Mouse (Mus musculus) adrenal gland, adult (tissue): ENCODE measurements around the gene Tdrd1.

ENCODE experiments used
- DNase-seq, 2 experiments: peaks; one replicate each; pipeline ENCODE4 v3.0.0; 2022 to 2023; ENCODE audit warnings: low spot score in 1 of 2; ENCODE audit not compliant: inconsistent age in 2 of 2

The Tdrd1 gene

DNA sequence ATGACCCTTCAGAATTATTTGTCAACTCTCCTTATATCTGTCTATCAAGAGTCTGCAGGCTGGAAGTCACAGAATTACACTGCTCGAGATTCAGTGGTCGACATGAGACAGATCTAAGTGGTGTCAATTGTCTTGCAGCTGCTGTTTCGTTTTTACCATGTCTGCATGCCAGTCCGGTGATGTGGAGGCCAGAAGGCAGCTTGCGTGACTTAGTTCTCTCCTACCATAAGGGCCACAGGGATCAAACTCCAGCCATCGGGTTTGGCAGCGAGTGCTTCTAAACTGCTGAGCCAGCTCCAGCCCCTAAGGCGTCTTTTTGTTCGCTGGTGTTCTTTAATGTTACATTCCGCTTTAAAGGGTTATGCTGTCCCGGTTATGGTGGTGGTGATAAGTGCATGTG, 2.3 kb downstream of the Tdrd1 start:
- DNase-seq, result no peak

DNA sequence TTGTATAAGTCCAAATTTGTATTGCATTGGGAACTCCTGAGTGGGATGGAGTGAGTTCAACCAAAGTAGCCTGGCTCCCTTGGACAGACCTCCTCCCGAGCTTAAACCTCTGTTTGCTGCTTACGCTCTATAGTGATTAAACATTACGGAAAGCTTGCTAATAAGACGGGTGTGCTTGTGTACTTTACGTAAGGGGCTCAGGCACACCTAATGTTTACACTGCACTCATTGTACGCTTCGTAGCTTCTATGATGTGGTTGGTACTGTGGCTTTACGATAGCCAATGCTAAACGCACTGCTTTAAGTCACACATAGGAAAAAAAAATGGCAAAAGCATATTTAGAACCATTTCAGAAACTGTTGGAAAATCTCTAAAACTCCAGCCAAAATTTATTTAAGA, 3.3 kb downstream of the Tdrd1 start:
- DNase-seq, result no peak

DNA sequence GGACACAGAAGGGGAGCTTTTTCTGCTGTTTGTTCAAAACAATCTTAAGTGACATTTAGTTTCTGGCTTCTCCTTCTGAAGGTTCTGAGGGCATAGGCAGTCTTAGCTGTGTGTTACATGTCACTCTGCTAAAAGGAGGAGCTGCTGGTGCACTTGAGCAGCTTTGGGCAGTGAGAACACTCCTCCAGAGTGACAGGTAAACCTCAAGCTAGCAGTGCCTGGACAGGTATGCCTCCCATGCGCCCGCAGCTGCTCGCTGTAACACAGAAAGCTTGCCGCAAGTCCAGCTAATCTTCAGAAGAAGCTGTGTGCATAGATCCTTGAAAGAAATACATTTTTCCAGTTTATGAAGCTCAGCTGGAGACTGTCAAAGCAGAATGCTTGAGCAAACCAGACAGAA, 4.2 kb downstream of the Tdrd1 start:
- no peak for DNase-seq

DNA sequence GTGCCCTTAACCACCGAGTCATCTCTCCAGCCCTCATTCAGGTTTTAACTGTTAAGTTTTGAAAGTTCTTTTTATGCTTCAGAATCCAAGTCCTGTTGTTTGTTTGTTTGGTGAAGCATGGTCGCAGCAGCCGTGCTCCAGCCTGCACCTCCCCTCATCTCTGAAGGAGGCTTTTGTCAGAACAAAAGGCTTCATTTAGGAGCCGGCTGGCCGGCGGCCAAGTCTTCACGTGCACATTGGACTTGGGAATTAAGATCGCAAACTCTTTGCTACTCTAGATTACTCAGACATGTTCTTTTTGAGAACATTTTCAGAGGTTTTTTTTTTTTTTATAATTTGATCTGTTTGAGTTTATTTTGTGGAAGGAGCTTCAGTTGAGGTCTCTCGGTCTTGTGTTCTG, 9.3 kb downstream of the Tdrd1 start:
- DNase-seq, result no peak

DNA sequence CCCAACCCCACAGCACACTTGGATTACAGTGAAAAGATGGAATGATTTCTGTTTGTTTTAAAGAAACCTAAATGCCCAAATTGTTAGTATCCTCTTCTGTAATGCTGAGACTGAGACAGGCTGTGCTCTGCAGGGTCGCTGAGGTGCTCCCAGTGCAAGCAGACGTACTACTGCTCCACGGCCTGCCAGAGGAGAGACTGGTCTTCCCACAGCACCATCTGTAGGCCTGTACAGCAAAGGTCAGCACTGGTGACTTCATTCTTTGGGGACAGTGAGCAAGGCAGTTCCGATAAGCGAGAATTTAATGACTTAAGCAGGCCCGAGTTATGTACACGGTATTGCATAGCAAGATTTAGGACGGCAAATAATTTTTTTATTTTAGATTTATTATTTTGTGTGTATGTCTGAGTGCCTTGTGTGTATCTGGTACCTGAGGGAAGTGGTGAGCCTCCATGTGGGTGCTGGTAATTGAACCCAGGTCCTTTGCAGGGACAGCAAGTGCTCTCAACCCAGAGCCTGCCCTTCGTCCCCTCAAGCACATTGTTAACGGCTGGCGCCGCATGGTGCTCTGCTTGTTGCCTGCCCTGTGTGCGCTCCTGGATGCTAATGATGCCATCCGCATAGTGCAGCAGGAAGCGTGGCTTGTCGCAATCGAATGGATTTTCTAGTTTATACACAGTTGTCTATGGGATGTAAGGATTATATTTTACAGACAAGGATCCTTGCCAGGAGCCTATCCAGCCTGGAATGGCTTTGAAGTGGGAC, 13.1 kb downstream of the Tdrd1 start:
- DNase-seq, result peak in 1 of 2 experiments; percentile 9

DNA sequence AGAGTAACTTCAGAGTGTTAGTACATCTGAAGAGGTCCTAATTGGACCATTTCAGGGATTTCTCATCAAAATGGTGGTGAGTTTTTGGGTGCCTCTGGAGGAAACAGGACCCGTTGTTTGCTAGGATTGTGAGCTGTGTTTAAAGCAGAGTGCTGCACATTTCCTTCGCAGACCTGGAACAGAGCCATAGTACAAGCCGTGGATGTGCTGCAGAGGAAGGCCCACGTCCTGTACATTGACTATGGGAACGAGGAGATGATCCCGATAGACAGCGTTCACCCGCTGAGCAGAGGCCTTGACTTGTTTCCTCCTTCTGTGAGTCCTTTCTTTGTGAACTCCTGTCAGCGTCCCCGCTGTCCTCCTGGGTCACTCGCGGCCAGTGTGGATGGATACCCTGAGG, 17.0 kb downstream of the Tdrd1 start:
- no peak for DNase-seq

DNA sequence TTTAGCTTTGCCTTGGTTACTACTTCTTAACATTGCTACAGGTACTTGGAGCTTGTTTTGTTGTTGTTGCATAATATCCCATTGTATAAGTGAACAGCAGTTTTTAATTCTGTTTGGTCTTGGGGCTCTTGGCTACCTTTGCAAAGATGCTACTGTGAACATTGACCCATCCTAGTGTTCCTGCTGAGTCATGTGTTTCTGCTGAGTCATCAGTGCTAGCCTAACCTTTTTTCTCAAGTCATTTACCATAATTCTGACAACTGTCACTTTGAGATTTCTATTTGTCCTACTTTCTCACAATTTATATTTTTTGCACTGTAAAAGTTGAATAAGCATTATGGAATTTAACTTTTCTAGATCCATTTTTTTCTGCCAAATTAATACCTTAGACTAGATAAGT, 26.6 kb downstream of the Tdrd1 start:
- no peak for DNase-seq

DNA sequence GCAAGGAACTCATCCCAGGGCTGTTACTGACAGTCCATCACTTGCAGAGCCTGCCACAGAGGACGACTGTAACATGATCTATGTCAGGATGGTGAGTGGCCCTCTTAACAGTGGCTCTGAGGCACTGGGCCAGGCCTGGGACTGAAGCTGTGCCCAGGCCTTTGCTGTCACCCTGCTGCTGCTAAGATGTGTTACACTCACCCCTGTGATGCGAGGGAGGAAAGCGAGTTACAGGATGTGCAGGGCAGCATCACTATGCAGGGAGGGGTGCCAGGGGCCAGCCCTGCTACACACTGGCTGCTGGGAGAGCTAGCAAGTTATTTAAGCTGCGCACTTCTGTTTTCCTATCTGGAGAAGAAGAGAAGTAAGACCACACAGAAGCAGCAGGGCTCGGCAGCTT, 30.4 kb downstream of the Tdrd1 start:
- no peak for DNase-seq

DNA sequence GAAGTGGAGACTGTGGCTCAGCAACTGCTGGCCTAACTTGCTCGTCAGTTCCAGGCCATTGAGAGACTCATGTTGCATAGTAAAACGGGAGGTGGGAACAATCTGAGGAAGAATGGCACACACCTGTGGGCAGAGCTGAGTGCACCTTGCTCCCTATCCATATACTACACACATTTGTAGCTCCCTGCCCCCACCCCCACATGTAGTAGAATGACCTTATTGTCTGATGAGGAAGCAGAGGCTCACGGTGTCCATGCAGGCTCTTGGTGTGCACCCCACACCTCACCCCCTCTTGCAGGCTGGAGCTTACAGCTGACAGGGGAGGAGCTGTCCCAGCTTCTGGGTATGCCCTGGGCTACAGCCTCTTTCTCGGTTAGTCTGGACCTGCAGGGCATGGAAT, 41.7 kb downstream of the Tdrd1 start:
- DNase-seq, result no peak

DNA sequence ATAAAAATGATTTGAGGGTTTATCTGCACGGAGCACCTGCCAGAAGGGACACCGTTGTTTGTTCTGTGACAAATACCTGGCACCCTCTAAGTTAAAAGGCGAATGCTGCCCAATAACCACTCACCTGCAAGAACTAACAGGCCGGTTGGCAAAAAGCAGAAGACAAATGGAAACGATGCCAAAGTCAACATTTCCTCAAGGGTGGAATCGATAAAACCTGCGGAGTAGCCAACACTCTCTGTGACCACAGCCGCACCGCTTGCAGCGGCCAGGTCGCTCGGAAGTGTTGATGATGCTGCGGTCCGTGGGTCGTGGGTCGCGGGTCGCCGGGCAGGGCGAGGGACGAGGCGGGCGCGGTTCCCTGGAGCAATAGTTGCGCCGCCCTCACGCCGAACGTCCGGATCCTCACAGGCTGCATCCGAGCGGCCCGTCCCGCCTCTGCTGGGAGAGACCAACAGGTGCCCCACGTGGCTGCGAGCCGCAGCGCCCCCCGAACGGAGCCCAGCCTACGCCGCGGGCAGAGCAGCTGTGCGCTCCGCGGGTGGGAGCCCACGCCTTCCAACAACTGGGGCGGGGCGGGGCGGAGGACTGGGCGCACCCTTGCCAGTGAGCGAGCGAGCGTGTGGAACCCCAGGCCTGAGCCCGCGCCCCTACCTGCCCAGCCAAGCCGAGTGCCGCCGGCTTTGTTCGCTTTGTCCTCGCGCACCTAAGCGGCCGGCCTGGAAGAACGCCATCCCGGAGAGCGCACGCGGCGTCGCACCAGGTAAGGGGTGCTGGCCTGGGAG, 48.0 kb downstream of the Tdrd1 start, which contains the start of gene Vwa2:
Gene Vwa2, plus strand, starts transcription at position 434 of the 785 bp plus-strand sequence.
- DNase-seq, result peak in 1 of 2 experiments; percentile 38

DNA sequence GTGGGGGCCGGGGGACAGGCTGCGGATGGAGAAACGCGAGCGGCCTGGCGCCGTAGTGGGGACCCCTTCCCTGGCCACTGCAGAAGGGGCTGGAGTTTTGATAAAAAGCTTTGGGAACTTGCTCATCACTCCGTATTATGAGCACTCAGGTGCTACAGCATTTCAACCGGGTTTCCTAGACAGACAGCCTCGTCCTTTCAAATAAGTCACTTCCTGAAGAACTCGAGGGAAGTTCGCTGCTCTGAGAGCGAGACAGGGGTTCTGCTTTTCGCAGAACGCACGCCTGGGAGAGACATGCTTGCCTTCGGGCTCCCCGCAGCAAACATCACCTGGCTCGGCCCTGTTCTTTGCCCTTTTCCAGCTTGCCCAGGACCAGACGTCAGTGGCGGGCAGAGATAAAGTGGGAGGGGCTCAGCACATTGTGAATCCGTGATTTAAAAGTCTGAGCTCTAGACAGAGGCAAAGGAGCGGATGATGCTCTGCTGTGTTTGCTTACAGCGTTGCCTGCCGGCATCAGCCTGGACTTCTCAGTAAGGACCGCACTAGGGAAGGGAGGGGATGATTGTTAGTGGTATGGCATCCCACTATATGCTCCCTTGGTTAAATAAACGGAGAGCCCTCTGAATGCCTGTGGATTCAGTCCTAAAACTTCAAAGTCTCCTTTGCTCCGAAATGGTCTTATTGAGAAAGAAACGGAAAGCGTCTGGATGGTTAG, 48.7 kb downstream of the Tdrd1 start:
- no peak for DNase-seq

DNA sequence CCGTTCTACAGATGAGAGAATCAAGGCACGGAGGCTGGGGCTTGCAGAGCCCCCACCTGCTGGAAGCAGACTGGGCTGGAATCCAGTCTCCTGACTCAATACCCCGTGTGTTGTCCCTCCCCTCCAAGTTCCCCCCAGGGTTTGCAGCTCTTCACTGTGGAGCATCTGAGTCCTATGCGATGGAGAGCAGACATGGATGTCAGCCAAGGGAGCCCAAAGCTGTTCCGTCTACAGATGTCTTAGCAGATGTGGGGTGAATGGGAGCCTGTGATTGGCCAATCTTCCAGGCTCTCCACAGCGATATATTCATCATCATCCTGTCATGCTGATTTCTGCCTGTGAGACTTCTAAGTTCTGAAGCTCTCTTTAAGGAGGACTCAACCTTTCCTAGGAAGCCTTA, 51.4 kb downstream of the Tdrd1 start:
- no peak for DNase-seq

DNA sequence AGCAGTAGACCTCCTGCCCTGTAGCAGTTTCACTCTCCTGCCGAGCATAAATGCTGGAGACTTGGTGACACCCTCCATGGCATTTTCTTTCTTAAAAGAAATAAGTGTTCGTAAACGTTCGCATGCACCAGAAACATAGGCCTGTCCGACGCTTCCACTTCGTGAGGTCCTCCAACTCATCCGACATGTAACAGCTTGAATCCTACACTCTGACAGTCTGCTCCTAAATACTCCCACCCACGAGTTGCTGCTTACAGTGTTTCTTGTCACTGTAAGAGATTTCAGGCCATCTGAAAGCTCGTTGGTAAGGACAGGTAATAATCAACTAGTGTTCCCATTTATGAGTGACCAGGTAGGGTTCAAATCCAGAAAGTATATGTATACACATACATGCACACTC, 61.9 kb downstream of the Tdrd1 start:
- no peak for DNase-seq

DNA sequence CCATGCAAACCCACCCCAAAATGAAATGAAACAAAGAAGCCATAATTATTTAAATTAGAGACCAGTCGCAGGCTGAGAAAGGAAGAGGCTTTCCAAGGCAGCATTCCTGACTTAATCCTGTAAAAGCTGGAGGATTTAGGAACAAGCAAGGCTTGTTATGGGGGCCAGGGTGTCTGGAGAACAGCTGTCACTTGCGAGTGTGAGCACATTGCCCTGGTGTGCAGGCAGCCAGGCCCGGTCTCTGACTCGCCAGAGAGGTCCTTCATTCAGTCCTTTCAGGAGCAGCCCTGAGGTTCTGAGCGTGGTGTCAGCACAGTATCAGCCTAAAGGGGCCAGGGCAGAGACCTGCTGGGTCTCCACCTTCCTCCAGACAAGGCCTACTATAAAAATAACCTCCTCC, 62.6 kb downstream of the Tdrd1 start:
- DNase-seq, result no peak

DNA sequence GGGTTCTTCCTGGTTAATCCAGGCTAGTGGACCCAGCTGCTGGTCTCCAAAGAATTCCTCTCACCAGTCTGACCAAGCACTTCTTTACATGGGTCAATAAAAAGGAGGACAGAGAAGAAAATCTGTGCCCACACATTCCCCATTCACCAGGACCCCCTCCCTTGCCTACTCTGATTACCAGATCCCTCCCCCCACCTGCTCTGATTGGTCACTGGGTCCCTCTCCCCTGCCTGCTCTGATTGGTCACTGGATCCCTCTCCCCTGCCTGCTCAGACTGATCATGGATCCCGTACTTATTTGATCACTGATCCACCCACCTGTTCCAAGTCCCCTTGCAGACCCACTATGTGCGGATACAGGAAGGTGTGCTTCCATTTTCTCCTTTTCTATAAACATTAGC, 65.4 kb downstream of the Tdrd1 start:
- DNase-seq, result no peak

DNA sequence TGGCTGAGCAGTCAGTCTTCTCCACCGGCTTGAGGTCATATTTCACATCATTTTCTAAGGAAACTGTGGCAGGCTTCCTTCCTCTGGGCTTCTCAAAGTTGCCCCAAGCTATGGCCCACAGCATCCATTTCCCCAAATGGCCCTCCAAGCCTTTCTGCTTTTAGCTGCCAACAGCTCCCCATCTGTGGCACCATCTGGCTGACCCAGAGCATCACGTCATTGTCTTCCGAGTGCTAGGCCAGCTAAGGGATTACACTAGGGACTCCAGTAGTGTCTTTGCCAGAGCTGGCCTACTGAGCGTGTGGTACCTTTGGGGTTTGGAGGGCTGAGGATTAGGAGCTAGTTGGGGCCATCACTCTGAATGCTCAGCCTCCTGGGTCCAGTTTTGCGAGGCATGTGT, 66.6 kb downstream of the Tdrd1 start:
- DNase-seq, result no peak

DNA sequence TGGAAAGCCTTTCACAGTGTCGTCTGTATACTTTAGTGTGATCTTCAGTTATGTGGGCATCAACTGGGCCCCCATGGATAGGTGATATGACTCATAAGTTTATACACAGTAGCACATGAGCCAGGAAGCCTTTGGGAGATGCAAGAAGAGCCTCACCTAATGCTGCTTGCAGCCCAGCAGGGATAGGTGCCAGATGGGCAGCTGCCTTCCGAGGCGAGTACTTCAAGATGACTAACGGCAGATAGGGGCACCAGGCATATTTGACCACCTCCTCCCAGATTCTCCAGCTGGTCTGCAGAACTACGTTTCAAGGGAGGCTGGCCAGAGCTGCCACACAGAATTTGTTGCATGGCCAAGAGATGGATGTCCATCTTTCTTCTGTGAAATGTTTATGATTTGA, 67.3 kb downstream of the Tdrd1 start:
- no peak for DNase-seq

DNA sequence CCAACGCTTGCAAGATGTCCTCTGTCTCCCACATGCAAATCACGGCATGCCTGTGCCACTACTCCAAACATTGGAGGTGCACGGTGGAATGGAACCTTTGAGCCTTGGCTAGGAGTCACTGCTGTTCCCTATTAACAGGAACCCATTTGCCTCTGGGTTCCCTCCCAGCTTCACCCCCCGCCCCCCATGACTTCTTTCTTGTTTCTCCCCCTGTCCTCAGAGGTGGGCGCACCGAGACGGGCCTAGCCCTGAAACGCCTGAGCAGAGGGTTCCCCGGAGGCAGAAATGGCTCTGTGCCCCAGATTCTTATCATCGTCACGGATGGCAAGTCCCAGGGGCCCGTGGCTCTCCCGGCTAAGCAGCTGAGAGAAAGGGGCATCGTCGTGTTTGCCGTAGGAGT, 71.6 kb downstream of the Tdrd1 start:
- DNase-seq, result no peak

DNA sequence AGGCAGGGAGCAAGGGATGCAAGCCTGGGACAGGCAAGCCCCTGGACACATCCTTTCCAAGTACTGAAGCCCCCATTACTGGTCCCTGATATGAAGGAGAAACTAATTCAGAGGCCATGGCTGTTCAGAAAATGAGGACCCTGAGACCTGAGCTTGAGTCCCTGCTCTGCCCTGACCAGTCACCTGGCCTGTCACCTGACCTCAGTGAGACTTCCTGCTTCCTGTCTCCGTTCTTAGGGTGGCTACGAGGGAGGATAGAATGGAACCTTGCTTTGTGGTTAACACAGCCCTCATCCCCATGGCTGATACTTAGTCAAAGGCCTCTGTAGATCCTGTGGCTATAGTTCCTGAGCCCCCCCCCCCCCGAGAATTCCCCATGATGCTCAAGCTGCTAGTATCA, 78.1 kb downstream of the Tdrd1 start:
- DNase-seq, result no peak

DNA sequence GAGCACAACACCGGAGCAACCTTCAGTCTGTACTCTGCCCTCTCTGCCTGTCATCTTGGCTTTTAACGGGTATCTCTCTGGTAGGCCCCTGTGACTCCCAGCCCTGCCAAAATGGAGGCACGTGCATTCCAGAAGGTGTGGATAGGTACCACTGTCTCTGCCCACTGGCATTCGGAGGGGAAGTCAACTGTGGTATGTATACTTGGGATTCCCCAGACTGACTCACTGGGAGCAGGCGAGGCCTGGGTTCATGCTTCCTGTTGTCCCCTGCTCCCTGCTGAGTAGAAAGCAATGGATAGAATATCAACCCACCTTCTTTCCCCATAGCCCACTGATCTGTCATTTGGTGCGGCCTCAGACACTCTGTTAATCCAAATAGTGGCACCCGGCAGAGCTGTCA, 79.4 kb downstream of the Tdrd1 start:
- no peak for DNase-seq

DNA sequence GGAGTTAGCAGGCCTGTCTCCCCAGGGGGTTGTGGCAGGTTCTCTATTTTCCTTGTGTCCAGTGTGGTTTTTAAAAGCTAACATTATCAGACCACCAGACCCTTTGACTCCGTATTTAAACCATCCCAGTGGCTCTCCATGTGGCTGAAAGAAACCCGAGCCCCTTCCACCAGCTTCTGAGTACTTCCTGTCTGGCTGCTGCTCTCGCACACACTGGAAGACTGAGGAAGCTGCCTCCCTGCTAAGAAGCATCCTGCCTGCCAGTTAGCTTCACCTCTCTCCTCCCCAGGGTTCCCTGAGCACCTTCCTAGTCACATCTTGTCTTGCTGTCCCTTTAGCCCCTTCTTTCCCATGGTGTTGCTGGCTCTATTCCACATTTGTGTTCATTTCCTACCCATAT, 81.8 kb downstream of the Tdrd1 start:
- no peak for DNase-seq
